Mouse (Mus musculus): Measurements from ENCODE around the gene Slc38a1.

The Slc38a1 gene

GRCm38 (mm10) chr15:96562521-96562920 lies 80.2 kb downstream of the Slc38a1 start:
- DNase-seq (ENCODE audit: extremely low spot score, low spot score) = no peak

GRCm38 (mm10) chr15:96560576-96561298 lies 82.0 kb downstream of the Slc38a1 start:
- DNase-seq (ENCODE audit: extremely low spot score, low spot score) = no peak

GRCm38 (mm10) chr15:96551569-96552380 lies 90.9 kb downstream of the Slc38a1 start:
- peak; percentile 41 for DNase-seq (ENCODE audit: extremely low spot score, low spot score)

GRCm38 (mm10) chr15:96551107-96551506 lies 91.6 kb downstream of the Slc38a1 start:
- DNase-seq (ENCODE audit: extremely low spot score, low spot score) = no peak

GRCm38 (mm10) chr15:96548363-96548762 lies 94.3 kb downstream of the Slc38a1 start:
- no peak for DNase-seq (ENCODE audit: extremely low spot score, low spot score)

GRCm38 (mm10) chr15:96547256-96548195 lies 95.2 kb downstream of the Slc38a1 start:
- no peak for DNase-seq (ENCODE audit: extremely low spot score, low spot score)

- peak; percentile 77 for DNase-seq (ENCODE audit: extremely low spot score, low spot score)
Measured at GRCm38 (mm10) chr15:96543181-96543828, 99.4 kb downstream of the Slc38a1 start.

GRCm38 (mm10) chr15:96542135-96542534 lies 100.6 kb downstream of the Slc38a1 start:
- DNase-seq (ENCODE audit: extremely low spot score, low spot score) = no peak

GRCm38 (mm10) chr15:96537272-96537671 lies 105.4 kb downstream of the Slc38a1 start:
- DNase-seq (ENCODE audit: extremely low spot score, low spot score) = no peak

GRCm38 (mm10) chr15:96536412-96536811 lies 106.3 kb downstream of the Slc38a1 start:
- no peak for DNase-seq (ENCODE audit: extremely low spot score, low spot score)

- no peak for DNase-seq (ENCODE audit: extremely low spot score, low spot score)
Measured at GRCm38 (mm10) chr15:96527686-96528085, 115.0 kb downstream of the Slc38a1 start.

GRCm38 (mm10) chr15:96524239-96524738 lies 118.4 kb downstream of the Slc38a1 start:
- no peak for DNase-seq (ENCODE audit: extremely low spot score, low spot score)
